Mouse (Mus musculus) MEL (cell line): ENCODE measurements around the gene Kctd10. TPM values are rescaled to one million over a fixed set of nuclear protein-coding genes. Genes with fewer than 3 reads are reported as not detected.

Source experiments
- DNase-seq: peaks from one replicate; pipeline ENCODE4 v3.0.0; 2011; ENCODE audit warnings: low read depth, low spot score
- H3K27ac ChIP-seq: 2 replicates; pipeline ENCODE4 v1.5.1; 2012; ENCODE audit warnings: low read depth, mild to moderate bottlenecking, control low read depth, low read length, moderate library complexity; ENCODE audit not compliant: control insufficient read depth
- H3K27me3 ChIP-seq, 2 experiments: fragments of 150-350 bp in 1 of 2; sonication (generic) in 1 of 2; 2 replicates each; pipeline ENCODE4 v1.6.1; 2012; ENCODE audit warnings: low read length in 2 of 2, mild to moderate bottlenecking in 2 of 2, improper control_type of control experiment in 1 of 2, moderate library complexity in 1 of 2; ENCODE audit not compliant: insufficient read depth in 2 of 2, control insufficient read depth in 1 of 2
- H3K36me3 ChIP-seq, 2 experiments: 2 replicates each; pipeline ENCODE4 v1.6.1; 2012 to 2014; ENCODE audit warnings: low read length in 2 of 2, improper control_type of control experiment in 1 of 2, inconsistent platforms in 1 of 2, mild to moderate bottlenecking in 1 of 2; ENCODE audit not compliant: insufficient read depth in 2 of 2, control insufficient read depth in 1 of 2
- H3K4me1 ChIP-seq, 2 experiments: fragments of 150-350 bp in 1 of 2; sonication (generic) in 1 of 2; 2 replicates each; pipeline ENCODE4 v1.6.1; 2012; ENCODE audit warnings: low read length in 2 of 2, improper control_type of control experiment in 1 of 2, mild to moderate bottlenecking in 1 of 2; ENCODE audit not compliant: insufficient read depth in 2 of 2, control insufficient read depth in 1 of 2
- H3K4me3 ChIP-seq, 2 experiments: fragments of 150-350 bp in 1 of 2; sonication (generic) in 1 of 2; 2 replicates each; pipeline ENCODE4 v1.5.1; 2012; ENCODE audit warnings: low read depth in 2 of 2, low read length in 2 of 2, mild to moderate bottlenecking in 2 of 2, moderate library complexity in 2 of 2, control low read depth in 1 of 2, improper control_type of control experiment in 1 of 2; ENCODE audit not compliant: control insufficient read depth in 1 of 2, insufficient read depth in 1 of 2
- H3K79me2 ChIP-seq: 2 replicates; pipeline ENCODE4 v1.6.1; 2012; ENCODE audit warnings: mild to moderate bottlenecking, low read length, moderate library complexity; ENCODE audit not compliant: control insufficient read depth, poor library complexity, insufficient read depth
- H3K9ac ChIP-seq: 2 replicates; pipeline ENCODE4 v1.6.1; 2012; ENCODE audit warnings: low read depth, mild to moderate bottlenecking, control low read depth, low read length, moderate library complexity; ENCODE audit not compliant: control insufficient read depth, poor library complexity, severe bottlenecking
- H3K9me3 ChIP-seq: fragments of 150-350 bp; sonication (generic); replicated peaks from 2 replicates; pipeline ENCODE4 v1.6.1; 2012; ENCODE audit warnings: mild to moderate bottlenecking, low read length, improper control_type of control experiment, moderate library complexity; ENCODE audit not compliant: insufficient read depth
- BHLHE40 ChIP-seq: IDR thresholded peaks from 2 replicates; pipeline ENCODE4 v1.6.1; 2012; ENCODE audit warnings: low read depth, mild to moderate bottlenecking, inconsistent platforms, low read length, improper control_type of control experiment, borderline replicate concordance
- CHD2 ChIP-seq: IDR thresholded peaks from 2 replicates; pipeline ENCODE4 v1.6.1; 2011; ENCODE audit warnings: low read length, improper control_type of control experiment
- CTCF ChIP-seq, 3 experiments: IDR thresholded peaks in 2 of 3; conservative IDR thresholded peaks in 1 of 3; 2 replicates each; pipeline ENCODE4 v1.5.1; 2011 to 2012; ENCODE audit warnings: low read length in 3 of 3, low read depth in 2 of 3, mild to moderate bottlenecking in 2 of 3, improper control_type of control experiment in 1 of 3, inconsistent platforms in 1 of 3, mixed read lengths in 1 of 3, moderate library complexity in 1 of 3; ENCODE audit not compliant: control insufficient read depth in 1 of 3, insufficient read depth in 1 of 3, poor library complexity in 1 of 3, severe bottlenecking in 1 of 3
- EP300 ChIP-seq, 2 experiments: IDR thresholded peaks; 2 replicates each; pipeline ENCODE4 v1.6.1; 2011; ENCODE audit warnings: improper control_type of control experiment in 2 of 2, low read length in 2 of 2, low read depth in 1 of 2, mild to moderate bottlenecking in 1 of 2
- GABPA ChIP-seq: IDR thresholded peaks from 2 replicates; pipeline ENCODE4 v1.6.1; 2012; ENCODE audit warnings: low read depth, mild to moderate bottlenecking, inconsistent platforms, low read length, improper control_type of control experiment, moderate library complexity
- MAZ ChIP-seq: IDR thresholded peaks from 2 replicates; pipeline ENCODE4 v1.6.1; 2012; ENCODE audit warnings: low read depth, mild to moderate bottlenecking, inconsistent platforms, low read length, improper control_type of control experiment
- MEF2A ChIP-seq: IDR thresholded peaks from 2 replicates; pipeline ENCODE4 v1.6.1; 2014; ENCODE audit warnings: low read depth, mild to moderate bottlenecking, inconsistent platforms, low read length, improper control_type of control experiment; ENCODE audit not compliant: poor library complexity, insufficient replicate concordance, severe bottlenecking; ENCODE audit errors: extremely low read depth
- MXI1 ChIP-seq: IDR thresholded peaks from 2 replicates; pipeline ENCODE4 v1.6.1; 2011; ENCODE audit warnings: mild to moderate bottlenecking, low read depth, low read length, improper control_type of control experiment
- MYB ChIP-seq: IDR thresholded peaks from 2 replicates; pipeline ENCODE4 v1.6.1; 2011; ENCODE audit warnings: mild to moderate bottlenecking, low read depth, low read length, improper control_type of control experiment
- MYC ChIP-seq: IDR thresholded peaks from 2 replicates; pipeline ENCODE4 v1.6.1; 2011; ENCODE audit warnings: low read depth, mild to moderate bottlenecking, low read length, improper control_type of control experiment, moderate library complexity
- NELFE ChIP-seq: IDR thresholded peaks from 2 replicates; pipeline ENCODE4 v1.6.1; 2011; ENCODE audit warnings: low read depth, low read length, improper control_type of control experiment
- NRF1 ChIP-seq: IDR thresholded peaks from 2 replicates; pipeline ENCODE4 v1.6.1; 2014; ENCODE audit warnings: low read depth, mild to moderate bottlenecking, inconsistent platforms, low read length, improper control_type of control experiment, moderate library complexity; ENCODE audit not compliant: poor library complexity, insufficient read depth, severe bottlenecking
- POLR2A ChIP-seq, 2 experiments: IDR thresholded peaks; 2 replicates each; pipeline ENCODE4 v1.6.1; 2011 to 2012; ENCODE audit warnings: low read length in 2 of 2, mild to moderate bottlenecking in 2 of 2, control low read depth in 1 of 2, improper control_type of control experiment in 1 of 2, low read depth in 1 of 2, moderate library complexity in 1 of 2; ENCODE audit not compliant: control insufficient read depth in 1 of 2, insufficient read depth in 1 of 2, poor library complexity in 1 of 2
- POLR2AphosphoS2 ChIP-seq: IDR thresholded peaks from 2 replicates; pipeline ENCODE4 v1.6.1; 2011; ENCODE audit warnings: low read length, improper control_type of control experiment
- SIN3A ChIP-seq: IDR thresholded peaks from 2 replicates; pipeline ENCODE4 v1.6.1; 2012; ENCODE audit warnings: low read length, improper control_type of control experiment, inconsistent platforms
- TAL1 ChIP-seq: IDR thresholded peaks from 2 replicates; pipeline ENCODE4 v1.6.1; 2012; ENCODE audit warnings: mild to moderate bottlenecking, inconsistent platforms, low read length, moderate library complexity, mixed read lengths
- TBP ChIP-seq: IDR thresholded peaks from 2 replicates; pipeline ENCODE4 v1.8.0; 2011; ENCODE audit warnings: low read depth, low read length, improper control_type of control experiment
- USF1 ChIP-seq: IDR thresholded peaks from 2 replicates; pipeline ENCODE4 v1.6.1; 2014; ENCODE audit warnings: low read depth, mild to moderate bottlenecking, inconsistent platforms, low read length, improper control_type of control experiment, moderate library complexity
- ZC3H11A ChIP-seq: IDR thresholded peaks from 2 replicates; pipeline ENCODE4 v1.6.1; 2012; ENCODE audit warnings: low read depth, mild to moderate bottlenecking, inconsistent platforms, low read length, improper control_type of control experiment
- ZKSCAN1 ChIP-seq: IDR thresholded peaks from 2 replicates; pipeline ENCODE4 v1.6.1; 2012; ENCODE audit warnings: low read depth, mild to moderate bottlenecking, inconsistent platforms, low read length, improper control_type of control experiment, moderate library complexity
- ZNF384 ChIP-seq: IDR thresholded peaks from 2 replicates; pipeline ENCODE4 v1.6.1; 2012; ENCODE audit warnings: low read depth, mild to moderate bottlenecking, inconsistent platforms, low read length, improper control_type of control experiment
- polyA plus RNA-seq, 2 experiments: library from polyadenylated mRNA; stranded (reverse) in 1 of 2; unstranded in 1 of 2; fragments of >175 nt in 1 of 2; fragments of >200 nt in 1 of 2; gene quantifications; 2 replicates each; pipeline versions ENCODE4 v1.2.1 to v1.2.4; 2012; ENCODE audit warnings: low replicate concordance in 2 of 2, low read depth in 1 of 2; ENCODE audit not compliant: insufficient read length in 2 of 2, insufficient read depth in 1 of 2, missing spikeins in 1 of 2
- total RNA-seq: library from RNA; depleted of rRNA; stranded (reverse); fragments of 300-350 nt; gene quantifications from 2 replicates; pipeline ENCODE4 v1.2.3, GENCODE M21; 2012

The Kctd10 gene
- total and polyA plus RNA-seq, 3 experiments: 42.2 to 47.8 TPM; not detected in 1

DNA sequence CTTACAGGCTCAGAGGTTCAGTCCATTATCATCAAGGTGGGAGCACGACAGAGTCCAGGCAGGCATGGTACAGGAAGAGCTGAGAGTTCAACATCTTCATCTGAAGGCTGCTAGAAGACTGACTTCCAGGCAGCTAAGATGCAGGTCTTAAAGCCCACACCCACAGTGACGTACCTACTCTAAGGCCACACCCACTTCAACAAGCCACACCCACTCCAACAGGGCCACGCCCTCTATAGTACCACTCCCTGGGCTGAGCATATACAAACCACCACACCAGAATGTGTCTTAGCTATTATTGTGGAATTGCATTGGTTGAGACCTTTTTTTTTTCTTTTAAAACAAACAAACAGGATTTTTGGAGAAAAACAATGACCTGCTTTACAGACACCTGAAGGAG lies 34.8 kb downstream of the Kctd10 start:
- TF ChIP-seq POLR2A (IDR thresholded peaks at IDR 0.05; ENCODE audit: control insufficient read depth in 1 of 2, insufficient read depth in 1 of 2, low read depth in 1 of 2, low read length in 2 of 2, poor library complexity in 1 of 2) (no peak), GABPA (no peak), TBP (no peak), POLR2AphosphoS2 (no peak), CHD2 (no peak), NRF1 (no peak), ZKSCAN1 (no peak), SIN3A (no peak), CTCF (IDR thresholded peaks at IDR 0.05 in 2 of 3, conservative IDR thresholded peaks at IDR 0.05 in 1 of 3; ENCODE audit: control insufficient read depth in 1 of 3, insufficient read depth in 1 of 3, low read depth in 2 of 3, low read length in 3 of 3, poor library complexity in 1 of 3, severe bottlenecking in 1 of 3) (no peak), USF1 (no peak)
- peak; percentile 75 for DNase-seq
- Histone ChIP-seq H3K9me3 (no peaks in the 10 kb centered on the region), H3K4me3 (no peak overlapping the region), H3K27me3 (no peaks in the 10 kb centered on the region), H3K36me3 (no peaks in the 10 kb centered on the region), H3K79me2 (no peaks in the 10 kb centered on the region), H3K4me1 (0 out of 4 replicates have a peak, but pooled peaks cover 0 to 6% of the 10 kb centered on the region in 2 experiments), H3K27ac (no peak overlapping the region), H3K9ac (no peak overlapping the region)

- Histone ChIP-seq H3K4me1 (peaks cover 0 to 10% of the 10 kb centered on the region in 2 experiments; a peak in 1 of 4 replicates), H3K27me3 (no peaks in the 10 kb centered on the region), H3K27ac (no peak overlapping the region), H3K36me3 (no peaks in the 10 kb centered on the region; a peak in 1 of 4 replicates), H3K79me2 (no peaks in the 10 kb centered on the region), H3K9ac (no peak overlapping the region), H3K4me3 (no peak overlapping the region), H3K9me3 (no peaks in the 10 kb centered on the region)
- TF ChIP-seq EP300 (IDR thresholded peaks at IDR 0.05; ENCODE audit: low read depth in 1 of 2, low read length in 2 of 2) (no peak), POLR2A (IDR thresholded peaks at IDR 0.05; ENCODE audit: control insufficient read depth in 1 of 2, insufficient read depth in 1 of 2, low read depth in 1 of 2, low read length in 2 of 2, poor library complexity in 1 of 2) (no peak), NRF1 (no peak), MAZ (no peak), BHLHE40 (no peak), MYB (no peak), ZNF384 (no peak), ZC3H11A (no peak), MXI1 (no peak), GABPA (no peak), MEF2A (no peak), TAL1 (no peak), NELFE (no peak), MYC (no peak)
- TF ChIP-seq, all 39 proteins: peak for 0
- DNase-seq: no peak
Measured at GRCm38 (mm10) chr5:114343612-114344011, 36.7 kb downstream of the Kctd10 start.
